11 mouse cellular contexts compared by ENCODE assay signal in genomic region chr9:41264485-41264884, GRCm38 (mm10).
DNase-seq lines count a peak whose midpoint lies in the region; ATAC-seq and TF ChIP-seq lines count a peak whose summit lies in the region.
"Had no signal": no experiment of that assay in that cellular context is flagged by ENCODE, and none has a peak within 500 bp of the region (broad histone marks: within the 10 kb centered on the region; RNA-seq: fewer than 3 reads in every experiment).

No protein-coding gene starts in this region.

- H3K4me3 ChIP-seq in midbrain, postnatal 0 days (ENCODE audit: low read depth, low read length) = no peak overlapping the region
- H3K4me3 ChIP-seq: heart, embryonic 10.5 days; liver, embryonic 13.5 days had no signal

- no peak overlapping the region for H3K9ac ChIP-seq in midbrain, postnatal 0 days (replicated peaks; ENCODE audit: low read length, poor library complexity, severe bottlenecking)
- H3K9ac ChIP-seq: liver, embryonic 13.5 days had no signal

- H3K4me2 ChIP-seq in midbrain, postnatal 0 days (ENCODE audit: low read depth, low read length, poor library complexity, severe bottlenecking) = no peak overlapping the region
- H3K4me2 ChIP-seq: liver, embryonic 13.5 days had no signal

- WGBS in midbrain, postnatal 0 days = 39% methylated on average over 6 of the region's 6 CpGs

- ATAC-seq in midbrain, postnatal 0 days (ENCODE audit: low FRiP score) = no peak
- no peak for ATAC-seq in activated CD4-positive, CD25-positive, alpha-beta regulatory T cell, adult 4 months
- ATAC-seq in inflammation-experienced regulatory T-cells, adult 6 months = no peak

- no peak for TF ChIP-seq CTCF in midbrain, postnatal 0 days (IDR thresholded peaks at IDR 0.05)

- no peak overlapping the region for H3K27ac ChIP-seq in midbrain, postnatal 0 days (ENCODE audit: low read depth, low read length)
- H3K27ac ChIP-seq: heart, embryonic 10.5 days; liver, embryonic 13.5 days; macrophage had no signal

- no peaks in the 10 kb centered on the region for H3K36me3 ChIP-seq in midbrain, postnatal 0 days (ENCODE audit: insufficient read depth, low read length)
- H3K36me3 ChIP-seq: heart, embryonic 10.5 days; liver, embryonic 13.5 days had no signal

- no peaks in the 10 kb centered on the region for H3K9me3 ChIP-seq in midbrain, postnatal 0 days (ENCODE audit: low read length)
- H3K9me3 ChIP-seq: heart, embryonic 10.5 days; liver, embryonic 13.5 days had no signal

- no peaks in the 10 kb centered on the region for H3K27me3 ChIP-seq in midbrain, postnatal 0 days (ENCODE audit: insufficient read depth, low read length)
- H3K27me3 ChIP-seq: liver, embryonic 13.5 days had no signal

- no peaks in the 10 kb centered on the region for H3K4me1 ChIP-seq in midbrain, postnatal 0 days (ENCODE audit: insufficient read depth, low read length)
- H3K4me1 ChIP-seq: heart, embryonic 10.5 days; liver, embryonic 13.5 days had no signal

- DNase-seq in embryo, embryonic 10.5 days (ENCODE audit: low spot score) = peak; percentile 12
- no peak for DNase-seq in embryo, embryonic 11 days
- peak; percentile 6 for DNase-seq in lung, postnatal 10 days
- DNase-seq in lung, postnatal 25 days (ENCODE audit: low spot score) = no peak
- peak; percentile 36 to 56 for DNase-seq in cerebellum, postnatal 25 days
- peak; percentile 81 for DNase-seq in midbrain, postnatal 0 days (ENCODE audit: low spot score)
- DNase-seq: liver, embryonic 13.5 days had no signal

Comparison
In these comparisons a context has a peak if more than half of its experiments do, and no peak if none do; other contexts are left out.
1. DNase-seq: peak in embryo, embryonic 10.5 days (single experiment), lung, postnatal 10 days (single experiment), cerebellum, postnatal 25 days (2 of 2) and midbrain, postnatal 0 days (single experiment); none in embryo, embryonic 11 days (single experiment) and lung, postnatal 25 days (single experiment).